Mouse (Mus musculus): Measurements from ENCODE around the gene Vps29. TPM values are rescaled to one million over a fixed set of nuclear protein-coding genes. Genes with fewer than 3 reads are reported as not detected.
A peak's percentile ranks its signal among the peaks of the same experiment; 100 is the strongest.
"Not testable (repeated sequence)": the region's sequence is repeated elsewhere in the genome, so short reads cannot be mapped to it uniquely, and the experiment has no call there.

The Vps29 gene
- 127 TPM in 2 replicates for total RNA-seq (2021)
- long read RNA-seq, experiment 1, transcript Vps29-208 (4 exons, 2,716 nt), result major isoform, 125 of 131 reads
- long read RNA-seq, experiment 1, partial matches to known transcripts, result 3 of 131 reads
- long read RNA-seq, experiment 1, other reads (novel, unspliced or antisense), result 1 of 131 reads
- long read RNA-seq, experiment 2, transcript Vps29-208 (4 exons, 2,716 nt), result major isoform, 107 of 112 reads
- long read RNA-seq, experiment 2, partial matches to known transcripts, result 2 of 112 reads
- long read RNA-seq, experiment 2, other reads (novel, unspliced or antisense), result 1 of 112 reads

GRCm38 (mm10) chr5:122353807-122354491, at the start of gene Vps29, which contains the start of gene Rad9b:
Gene Vps29, plus strand, starts transcription at chr5:122354369.
Gene Rad9b, minus strand, starts transcription at chr5:122354233.
- DNase-seq, result peak; percentile 99

- no peak for DNase-seq
Measured at GRCm38 (mm10) chr5:122304541-122304940, 49.6 kb upstream of the Vps29 start.

GRCm38 (mm10) chr5:122305472-122305871, 48.7 kb upstream of the Vps29 start:
- peak; percentile 75 for DNase-seq

GRCm38 (mm10) chr5:122306536-122306935, 47.6 kb upstream of the Vps29 start:
- DNase-seq, result no peak

GRCm38 (mm10) chr5:122310699-122311098, 43.5 kb upstream of the Vps29 start:
- DNase-seq, result no peak

- DNase-seq, result no peak
Measured at GRCm38 (mm10) chr5:122311692-122312091, 42.5 kb upstream of the Vps29 start.

- no peak for DNase-seq
Measured at GRCm38 (mm10) chr5:122312346-122312745, 41.8 kb upstream of the Vps29 start.

GRCm38 (mm10) chr5:122312942-122313684, 41.1 kb upstream of the Vps29 start:
- DNase-seq, result no peak

- peak; percentile 92 for DNase-seq
Measured at GRCm38 (mm10) chr5:122314966-122315667, 39.1 kb upstream of the Vps29 start.

GRCm38 (mm10) chr5:122317329-122318045, 36.7 kb upstream of the Vps29 start:
- peak; percentile 70 for DNase-seq

- peak; percentile 49 for DNase-seq
Measured at GRCm38 (mm10) chr5:122318100-122318499, 36.1 kb upstream of the Vps29 start.

GRCm38 (mm10) chr5:122318976-122319375, 35.2 kb upstream of the Vps29 start:
- DNase-seq, result not testable (repeated sequence)

GRCm38 (mm10) chr5:122319474-122320204, 34.5 kb upstream of the Vps29 start:
- DNase-seq, result peak; percentile 57

GRCm38 (mm10) chr5:122320205-122320781, 33.9 kb upstream of the Vps29 start:
- DNase-seq, result no peak

- DNase-seq, result no peak
Measured at GRCm38 (mm10) chr5:122323523-122323922, 30.6 kb upstream of the Vps29 start.

GRCm38 (mm10) chr5:122324608-122325431, 29.3 kb upstream of the Vps29 start:
- peak; percentile 75 for DNase-seq

GRCm38 (mm10) chr5:122325477-122325876, 28.7 kb upstream of the Vps29 start:
- DNase-seq, result no peak

- DNase-seq, result no peak
Measured at GRCm38 (mm10) chr5:122327283-122327682, 26.9 kb upstream of the Vps29 start.

GRCm38 (mm10) chr5:122330269-122330668, 23.9 kb upstream of the Vps29 start:
- no peak for DNase-seq

GRCm38 (mm10) chr5:122334682-122335081, 19.5 kb upstream of the Vps29 start:
- DNase-seq, result no peak

Data from adrenal gland, postnatal 14 days (tissue).